Mouse (Mus musculus) layer of hippocampus, adult 8-10 months (tissue): ENCODE measurements around the gene Cercam. TPM values are rescaled to one million over a fixed set of nuclear protein-coding genes. Genes with fewer than 3 reads are reported as not detected.
"Not testable (repeated sequence)": the region's sequence is repeated elsewhere in the genome, so short reads cannot be mapped to it uniquely, and the experiment has no call there.

Experiments used
- DNase-seq, 2 experiments: peaks; one replicate each; pipeline ENCODE4 v3.0.0; 2022; ENCODE audit warnings: low spot score in 2 of 2
- microRNA-seq, 2 experiments: library from miRNA; unstranded; fragments of <30 nt; microRNA quantifications; one replicate each; pipeline ENCODE4 v1.2.0; 2022
- total RNA-seq, 4 experiments: library from RNA; stranded (reverse); gene quantifications; 2 replicates each; pipeline ENCODE4 v1.2.4; 2022

Gene Cercam
- total RNA-seq, 4 experiments from 2014 or later, result 12.7 to 15.2 (median 13.8) TPM

DNA sequence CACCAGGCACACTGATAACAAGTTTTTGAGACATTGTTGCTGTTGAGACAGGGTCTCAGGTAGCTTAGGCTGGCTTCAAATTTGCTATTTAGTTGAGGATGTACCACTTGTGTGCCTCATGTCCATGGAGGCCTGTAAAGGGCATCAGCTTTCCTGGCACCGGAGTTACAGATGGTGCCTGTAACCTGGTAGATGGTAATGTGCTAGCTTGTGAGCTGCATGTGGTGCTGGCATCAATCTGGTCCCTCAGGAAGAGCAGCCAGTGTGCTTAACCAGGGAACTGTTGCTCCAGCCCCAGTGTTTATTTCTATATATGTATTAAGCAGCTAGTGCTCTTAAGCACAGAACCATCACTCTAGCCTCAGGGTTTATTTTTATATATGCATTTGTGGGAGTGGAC is 27.1 kb downstream of the Cercam start:
- no peak for DNase-seq

DNA sequence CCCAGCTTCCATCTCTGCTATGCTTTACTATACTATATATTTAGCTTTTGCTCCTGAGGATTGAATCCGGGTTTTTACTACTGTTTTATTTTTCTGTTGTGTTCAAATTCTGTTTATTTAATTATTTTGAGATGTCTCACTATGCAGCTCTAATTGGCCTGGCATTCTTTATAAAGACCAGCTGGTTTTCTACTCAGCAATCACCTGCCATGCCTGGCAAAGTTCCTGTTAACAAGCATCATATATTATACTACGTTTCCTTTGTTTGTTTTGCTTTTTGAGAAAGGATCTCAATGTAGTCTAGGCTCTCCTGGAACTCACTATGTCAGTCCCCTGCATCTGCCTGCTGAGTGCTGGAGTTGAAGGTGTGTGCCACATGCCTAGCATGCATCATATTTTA is 28.4 kb downstream of the Cercam start:
- no peak for DNase-seq

DNA sequence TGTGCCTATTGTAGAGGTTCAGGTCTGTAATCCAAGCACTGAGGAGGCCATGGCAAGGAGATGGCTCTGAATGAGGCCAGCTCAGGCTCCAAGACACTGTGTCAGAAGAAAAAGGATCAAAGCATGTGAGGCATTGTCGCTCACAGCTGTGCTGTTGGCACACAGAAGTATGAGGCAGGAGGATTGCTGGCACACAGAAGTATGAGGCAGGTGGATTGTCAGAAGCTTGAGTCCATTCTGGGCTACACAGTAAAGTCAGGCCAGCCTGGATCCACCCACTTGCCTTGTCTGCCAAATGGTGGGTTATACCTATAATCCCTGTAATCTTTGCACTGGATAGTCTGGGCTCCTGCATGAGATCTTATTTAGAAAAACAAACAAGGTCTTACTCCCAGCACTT is 29.1 kb downstream of the Cercam start:
- no peak for DNase-seq

DNA sequence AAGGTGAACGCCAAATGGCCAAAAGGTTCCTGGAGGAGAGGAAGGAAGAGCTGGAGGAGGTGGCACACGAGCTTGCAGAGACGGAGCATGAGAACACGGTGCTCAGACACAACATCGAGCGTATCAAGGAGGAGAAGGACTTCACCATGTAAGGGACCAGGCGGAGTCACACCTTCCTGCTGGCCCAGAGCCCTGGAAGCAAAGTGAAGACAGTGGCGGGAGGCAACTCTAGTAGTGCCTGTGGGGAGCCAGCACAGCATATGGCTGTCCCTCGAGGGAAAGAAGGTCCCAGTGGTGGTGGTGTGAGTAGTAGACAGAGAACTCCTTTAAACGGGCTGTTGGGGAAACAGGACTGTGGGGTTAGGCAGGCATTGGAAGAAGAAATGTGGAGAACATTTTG is 33.2 kb downstream of the Cercam start:
- DNase-seq, result no peak

DNA sequence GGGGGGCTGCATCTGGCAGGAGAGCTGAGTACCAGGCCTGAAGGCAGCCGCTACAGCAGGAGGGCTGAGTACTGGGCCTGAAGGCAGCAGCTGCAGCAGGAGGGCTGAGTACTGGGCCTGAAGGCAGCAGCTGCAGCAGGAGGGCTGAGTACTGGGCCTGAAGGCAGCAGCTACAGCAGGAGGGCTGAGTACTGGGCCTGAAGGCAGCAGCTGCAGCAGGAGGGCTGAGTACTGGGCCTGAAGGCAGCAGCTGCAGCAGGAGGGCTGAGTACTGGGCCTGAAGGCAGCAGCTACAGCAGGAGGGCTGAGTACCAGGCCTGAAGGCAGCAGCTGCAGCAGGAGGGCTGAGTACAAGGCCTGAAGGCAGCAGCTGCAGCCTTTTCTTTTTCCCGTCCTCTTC is 39.2 kb downstream of the Cercam start:
- not testable (repeated sequence) for DNase-seq

DNA sequence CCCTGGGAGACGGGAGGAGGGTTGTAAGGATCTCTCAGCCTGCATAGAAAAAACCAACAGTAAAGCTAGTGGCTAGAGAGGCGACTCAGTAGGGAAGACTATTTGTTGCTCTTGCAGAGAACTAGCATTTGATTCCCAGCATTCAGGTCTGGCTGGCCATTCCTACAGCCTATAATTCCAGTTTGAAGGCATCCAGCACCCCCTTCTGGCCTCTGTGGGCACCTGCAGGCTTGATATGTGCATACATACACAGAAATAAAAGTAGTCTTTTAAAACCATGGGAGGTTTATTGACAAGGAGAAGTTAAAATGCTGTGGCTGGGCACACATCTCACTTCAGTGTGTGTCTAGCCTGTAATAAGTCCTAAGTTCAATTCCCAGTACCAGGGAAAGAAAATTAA is 41.1 kb downstream of the Cercam start:
- DNase-seq, result no peak

DNA sequence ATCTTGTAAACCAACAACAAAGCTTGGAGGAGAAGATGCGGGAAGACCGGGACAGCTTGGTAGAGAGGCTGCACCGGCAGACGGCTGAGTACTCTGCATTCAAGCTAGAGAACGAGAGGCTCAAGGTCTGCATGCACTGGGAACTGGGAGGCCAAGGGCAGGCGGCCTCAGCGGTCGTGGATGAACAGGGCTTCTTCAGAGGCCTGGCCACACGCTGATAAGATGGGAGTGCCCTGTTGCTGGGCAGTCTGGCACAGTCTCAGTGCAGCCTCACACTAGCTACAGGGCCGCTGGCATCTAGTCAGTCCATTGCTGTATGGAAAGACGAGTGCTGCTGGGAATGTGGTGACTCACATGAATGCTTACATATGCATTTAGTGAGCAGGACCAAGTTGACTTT is 48.7 kb downstream of the Cercam start:
- DNase-seq, result no peak

DNA sequence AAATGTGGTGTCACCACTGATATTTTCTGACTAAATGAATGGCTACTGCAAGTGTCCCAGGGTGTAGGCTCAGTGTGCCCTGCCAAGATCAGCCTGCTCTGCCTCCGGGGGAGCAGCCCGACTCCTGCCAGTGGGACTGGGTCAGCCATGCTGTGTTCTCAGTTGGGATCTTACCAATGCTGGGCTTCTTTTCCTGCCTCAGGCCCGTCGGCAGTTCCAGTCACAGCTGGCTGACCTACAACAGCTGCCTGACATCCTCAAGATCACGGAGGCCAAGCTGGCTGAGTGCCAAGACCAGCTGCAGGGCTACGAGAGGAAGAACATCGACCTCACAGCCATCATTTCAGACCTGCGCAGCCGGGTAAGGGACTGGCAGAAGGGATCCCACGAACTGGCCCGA is 53.0 kb downstream of the Cercam start:
- DNase-seq, result peak; percentile 28 to 30

DNA sequence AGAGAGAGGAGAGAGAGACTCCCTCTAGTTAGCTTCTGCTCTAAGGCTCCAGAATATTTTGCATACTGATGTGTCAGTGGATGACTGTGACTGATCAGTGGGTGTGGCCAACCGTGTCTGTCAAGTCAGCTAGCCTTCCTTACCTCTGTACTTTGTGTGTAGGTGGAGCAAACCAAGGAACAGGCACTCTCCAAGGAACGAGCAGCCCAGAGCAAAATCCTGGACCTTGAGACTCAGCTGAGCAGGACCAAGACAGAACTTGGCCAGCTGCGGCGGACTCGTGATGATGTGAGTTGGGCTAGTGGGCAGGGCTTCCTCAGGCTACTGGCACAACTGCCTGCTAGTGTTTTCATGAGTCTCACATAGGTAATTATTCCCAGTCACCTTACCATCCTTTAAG is 57.6 kb downstream of the Cercam start:
- no peak for DNase-seq

DNA sequence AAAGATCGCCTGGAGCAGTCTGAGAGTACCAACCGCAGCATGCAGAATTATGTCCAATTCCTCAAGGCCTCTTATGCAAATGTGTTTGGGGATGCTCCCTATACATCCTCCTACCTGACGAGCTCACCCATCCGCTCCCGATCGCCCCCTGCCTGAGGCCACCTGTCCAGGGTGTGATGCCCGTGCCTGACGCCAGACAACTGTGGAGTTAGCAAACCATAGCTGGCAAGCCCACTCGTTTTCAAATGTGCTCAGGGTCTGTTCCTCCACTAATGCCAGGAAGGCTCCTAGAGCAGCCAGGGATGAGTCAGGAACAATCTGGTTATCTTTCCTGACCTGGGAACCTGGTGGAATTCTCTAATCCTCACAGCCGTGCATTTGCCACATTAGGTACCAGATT is 61.5 kb downstream of the Cercam start:
- DNase-seq, result peak; percentile 37 to 48

DNA sequence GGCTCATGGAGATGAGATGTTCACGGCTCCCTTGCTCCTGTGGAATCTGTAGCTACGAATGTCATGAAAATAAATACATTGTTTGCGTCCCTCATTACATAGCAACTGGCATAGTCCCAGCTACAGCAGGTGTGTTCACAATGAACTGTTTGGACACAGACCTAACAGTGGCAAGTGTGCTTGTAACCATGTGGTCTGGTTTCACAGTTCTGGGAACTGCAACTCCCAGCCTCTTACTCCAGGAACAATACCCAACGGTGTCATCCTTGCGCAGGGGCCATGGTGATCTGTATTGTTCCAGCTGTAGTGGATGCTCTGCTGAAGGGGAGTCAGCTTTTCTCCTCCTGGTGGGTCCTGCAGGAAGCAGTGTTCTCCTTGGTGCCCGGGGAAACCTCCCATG is 62.2 kb downstream of the Cercam start:
- DNase-seq, result no peak

Small RNA genes lying within 50 kb of the gene (microRNA-seq; reads per million reads assigned to microRNA genes)
- gene Mir219a-2 (0 reads per million in 2 experiments), gene Mir219b (0 reads per million in 2 experiments)

Other genes with a start within 250 kb of the Cercam start
- 10 to 100 TPM; 78.8 to 94.5 (median 89.3) TPM for gene Rapgef1, start 249.4 kb upstream of the Cercam start, total RNA-seq
- 1 to 10 TPM in 2 of 4 experiments, under 1 TPM in 2; 0.59 to 1.4 (median 1.0) TPM for gene Gm13420, start 117.5 kb upstream of the Cercam start, total RNA-seq
- under 1 TPM in 1 of 4 experiments, not detected in 3; 0.56 TPM for gene Gm13547, start 109.9 kb upstream of the Cercam start, total RNA-seq
- 10 to 100 TPM; 24.7 to 31.2 (median 28.6) TPM for gene Coq4, start 81.7 kb upstream of the Cercam start, total RNA-seq
- gene Trub2, start 80.7 kb upstream of the Cercam start, total RNA-seq, result 10 to 100 TPM; 39.3 to 53.1 (median 51.4) TPM
- 10 to 100 TPM; 65.4 to 69.0 (median 67.5) TPM for gene Slc27a4, start 66.5 kb upstream of the Cercam start, total RNA-seq
- 10 to 100 TPM; 54.4 to 63.1 (median 58.9) TPM for gene Urm1, start 49.1 kb upstream of the Cercam start, total RNA-seq
- 100 to 1,000 TPM; 104 to 124 (median 114) TPM for gene Odf2, start 20.1 kb downstream of the Cercam start, total RNA-seq
- gene Gle1, start 66.3 kb downstream of the Cercam start, total RNA-seq, result 10 to 100 TPM; 42.5 to 49.2 (median 44.9) TPM
- gene Sptan1, start 96.4 kb downstream of the Cercam start, total RNA-seq, result 100 to 1,000 TPM; 744 to 871 (median 808) TPM
- gene Wdr34, start 179.7 kb downstream of the Cercam start, total RNA-seq, result 10 to 100 TPM; 36.9 to 45.0 (median 39.9) TPM
- 100 to 1,000 TPM; 179 to 198 (median 186) TPM for gene Set, start 188.2 kb downstream of the Cercam start, total RNA-seq
- gene Pkn3, start 208.5 kb downstream of the Cercam start, total RNA-seq, result 1 to 10 TPM; 2.1 to 6.1 (median 3.5) TPM
- 10 to 100 TPM in 2 of 4 experiments, 1 to 10 TPM in 2; 7.3 to 14.0 (median 10.4) TPM for gene Zdhhc12, start 224.5 kb downstream of the Cercam start, total RNA-seq